Mouse (Mus musculus) lung, embryonic 15.5 days (tissue): ENCODE results near the gene Il5. TPM values are rescaled to one million over a fixed set of nuclear protein-coding genes. Genes with fewer than 3 reads are reported as not detected.

Source experiments
- ATAC-seq: fragments of 200-750 bp; cut with Nextera tagmentation; 2 replicates; pipeline ENCODE4 v1.8.0; 2017; ENCODE audit warnings: moderate number of reproducible peaks, borderline replicate concordance; ENCODE audit not compliant: low FRiP score, low TSS enrichment; ENCODE audit errors: extremely low read depth
- H3K27ac ChIP-seq: fragments of 300-500 bp; sonication (generic); 2 replicates; pipeline ENCODE4 v1.5.1; 2015; ENCODE audit warnings: moderate library complexity, mild to moderate bottlenecking, inconsistent platforms
- H3K27me3 ChIP-seq: fragments of 300-500 bp; sonication (generic); 2 replicates; pipeline ENCODE4 v1.6.1; 2015; ENCODE audit warnings: inconsistent platforms
- H3K36me3 ChIP-seq: fragments of 300-500 bp; sonication (generic); 2 replicates; pipeline ENCODE4 v1.6.1; 2015; ENCODE audit warnings: inconsistent platforms
- H3K4me1 ChIP-seq: fragments of 300-500 bp; sonication (generic); 2 replicates; pipeline ENCODE4 v1.6.1; 2015; ENCODE audit warnings: inconsistent platforms
- H3K4me2 ChIP-seq: fragments of 300-500 bp; sonication (generic); 2 replicates; pipeline ENCODE4 v1.6.1; 2015; ENCODE audit warnings: inconsistent platforms, mild to moderate bottlenecking, moderate library complexity
- H3K4me3 ChIP-seq: fragments of 300-500 bp; sonication (generic); 2 replicates; pipeline ENCODE4 v1.5.1; 2015; ENCODE audit warnings: mild to moderate bottlenecking, inconsistent platforms
- H3K9ac ChIP-seq: fragments of 300-500 bp; sonication (generic); 2 replicates; pipeline ENCODE4 v1.6.1; 2015; ENCODE audit warnings: inconsistent platforms
- H3K9me3 ChIP-seq: fragments of 300-500 bp; sonication (generic); 2 replicates; pipeline ENCODE4 v1.6.1; 2016; ENCODE audit warnings: inconsistent platforms
- WGBS: fragments of 180-500 bp; shearing (Covaris S2); methylation state at CpG from one replicate; pipeline ENCODE4 v1.1.7; 2015; 5-methylcytosine and 5-hydroxymethylcytosine counted together
- microRNA-seq: library from miRNA; unstranded; fragments of <30 nt; microRNA quantifications from one replicate; pipeline ENCODE4, GENCODE M21; 2016
- polyA plus RNA-seq: library from polyadenylated mRNA; unstranded; fragments of >200 nt; fragmentation: Nextera tagmentation; extraction: Ambion mirVana; gene quantifications from 2 replicates; pipeline ENCODE4 v1.2.1, GENCODE M21; 2015

Gene Il5
- polyA plus RNA-seq, 1 experiment from 2014 or later = 0.15 TPM

DNA sequence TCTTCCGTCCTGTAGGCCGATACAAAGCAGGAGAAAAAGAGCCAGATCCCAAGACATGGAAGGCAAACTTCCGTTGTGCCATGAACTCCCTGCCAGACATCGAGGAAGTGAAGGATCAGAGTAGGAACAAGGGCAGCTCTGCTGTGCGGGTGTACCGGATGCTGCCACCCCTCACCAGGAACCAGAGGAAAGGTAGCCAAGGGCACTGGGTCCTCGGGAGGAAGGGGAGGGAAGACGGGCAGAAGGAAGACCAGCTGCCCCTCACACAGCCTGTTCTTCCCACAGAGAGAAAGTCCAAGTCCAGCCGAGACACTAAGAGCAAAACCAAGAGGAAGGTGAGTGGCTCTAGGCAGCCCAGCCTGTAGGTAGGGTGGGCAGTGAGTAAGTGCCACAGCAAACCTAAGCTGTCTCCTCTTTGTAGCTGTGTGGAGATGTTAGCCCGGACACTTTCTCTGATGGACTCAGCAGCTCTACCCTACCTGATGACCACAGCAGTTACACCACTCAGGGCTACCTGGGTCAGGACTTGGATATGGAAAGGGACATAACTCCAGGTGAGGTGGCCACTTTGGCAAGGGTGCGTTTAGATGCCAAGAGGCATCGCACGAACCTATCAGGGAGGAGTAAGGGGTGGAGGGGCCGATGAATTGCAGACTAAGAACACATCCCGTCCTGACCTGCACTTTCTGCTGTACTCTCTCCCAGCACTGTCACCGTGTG, 53.2 kb downstream of the Il5 start:
- Histone ChIP-seq H3K4me2 (no peak overlapping the region), H3K9me3 (no peaks in the 10 kb centered on the region), H3K4me3 (no peak overlapping the region), H3K27ac (no peak overlapping the region), H3K4me1 (peaks cover 14% of the 10 kb centered on the region), H3K27me3 (no peaks in the 10 kb centered on the region), H3K9ac (no peak overlapping the region), H3K36me3 (peaks cover 41% of the 10 kb centered on the region; the same call in 1 of the 2 replicates)
- ATAC-seq = no peak
- WGBS = 85% methylated on average over 16 of the region's 16 CpGs

Small RNAs within 50 kb of the gene (microRNA-seq; reads per million reads assigned to microRNA genes)
- not detected for gene Mir7671

Other genes starting within 250 kb of the Il5 start
- gene Gm9945, start 240.6 kb upstream of the Il5 start, polyA plus RNA-seq = not detected in 2 replicates
- gene Sowaha, start 240.5 kb upstream of the Il5 start, polyA plus RNA-seq = 0.06 and 0.24 TPM in 2 replicates
- 24.3 and 25.1 TPM in 2 replicates for gene Sept8, start 201.5 kb upstream of the Il5 start, polyA plus RNA-seq
- 61.6 and 65.7 TPM in 2 replicates for gene Kif3a, start 153.4 kb upstream of the Il5 start, polyA plus RNA-seq
- gene Il4, start 102.1 kb upstream of the Il5 start, polyA plus RNA-seq = 1.2 TPM in 2 replicates
- 0.12 TPM in 1 of 2 replicates, not detected in the other for gene Il13, start 86.1 kb upstream of the Il5 start, polyA plus RNA-seq
- 33.4 and 33.5 TPM in 2 replicates for gene Rad50, start 13.5 kb upstream of the Il5 start, polyA plus RNA-seq
- gene Irf1, start 49.2 kb downstream of the Il5 start, polyA plus RNA-seq = 24.8 and 28.7 TPM in 2 replicates
- 0.22 and 0.36 TPM in 2 replicates for gene Gm17334, start 52.4 kb downstream of the Il5 start, polyA plus RNA-seq
- 1.0 and 2.5 TPM in 2 replicates for gene Gm12216, start 138.5 kb downstream of the Il5 start, polyA plus RNA-seq
- 8.0 and 8.9 TPM in 2 replicates for gene Slc22a5, start 170.9 kb downstream of the Il5 start, polyA plus RNA-seq